Mouse (Mus musculus): Measurements from ENCODE around the gene 1700013G24Rik. TPM values are rescaled to one million over a fixed set of nuclear protein-coding genes. Genes with fewer than 3 reads are reported as not detected.
A peak's percentile ranks its signal among the peaks of the same experiment; 100 is the strongest.

Gene 1700013G24Rik
- total and polyA plus RNA-seq, 2 experiments from 2014 or later = not detected

DNA sequence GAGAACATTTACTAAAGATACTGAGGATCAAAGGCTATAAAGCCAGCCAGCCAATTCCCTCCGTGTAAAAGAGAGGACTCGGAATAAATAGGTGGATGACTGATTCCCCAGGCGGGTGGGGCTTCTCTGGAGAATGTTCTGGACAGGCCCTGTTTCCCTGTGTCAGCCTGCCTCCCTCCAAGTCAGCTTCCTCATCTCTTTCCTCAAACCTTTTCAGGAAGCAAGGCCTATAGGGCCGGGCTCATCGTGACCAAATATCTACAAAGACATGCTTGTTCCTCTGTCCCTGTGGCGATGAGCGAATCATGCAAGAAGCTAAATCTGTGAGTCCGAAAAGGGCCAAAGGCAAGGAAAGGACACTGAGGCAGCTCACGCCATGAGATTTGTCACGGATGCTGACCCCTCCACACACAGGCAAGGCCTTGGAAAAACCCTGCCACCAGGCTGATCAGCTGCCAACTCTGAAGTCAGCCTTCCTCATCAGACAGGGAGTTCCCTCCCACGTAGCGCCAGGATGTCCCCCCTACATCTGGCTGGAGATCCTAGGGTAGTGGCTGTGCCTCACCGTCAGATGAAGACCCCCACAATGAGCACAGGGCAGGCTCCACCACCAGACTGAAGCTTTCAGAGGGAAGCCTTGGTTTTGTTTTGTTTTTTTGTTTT is 12.2 kb downstream of the 1700013G24Rik start:
- ATAC-seq (no peak), DNase-seq (ENCODE audit: low spot score) (no peak)
- Histone ChIP-seq H3K4me3 (ENCODE audit: low read length) (no peak overlapping the region), H3K9ac (replicated peaks; ENCODE audit: low read length) (no peak overlapping the region), H3K27me3 (ENCODE audit: insufficient read depth, low read length) (no peaks in the 10 kb centered on the region), H3K4me2 (ENCODE audit: low read depth, low read length) (no peak overlapping the region), H3K36me3 (ENCODE audit: insufficient read depth, low read length) (no peaks in the 10 kb centered on the region), H3K27ac (no peak overlapping the region; the same call in 1 of the 2 replicates), H3K9me3 (ENCODE audit: low read length) (no peaks in the 10 kb centered on the region), H3K4me1 (ENCODE audit: insufficient read depth, low read length) (peaks cover 10% of the 10 kb centered on the region)
- no peak for TF ChIP-seq CTCF (IDR thresholded peaks at IDR 0.05; ENCODE audit: low read depth)
- 55% methylated on average over 13 of the region's 13 CpGs for WGBS

DNA sequence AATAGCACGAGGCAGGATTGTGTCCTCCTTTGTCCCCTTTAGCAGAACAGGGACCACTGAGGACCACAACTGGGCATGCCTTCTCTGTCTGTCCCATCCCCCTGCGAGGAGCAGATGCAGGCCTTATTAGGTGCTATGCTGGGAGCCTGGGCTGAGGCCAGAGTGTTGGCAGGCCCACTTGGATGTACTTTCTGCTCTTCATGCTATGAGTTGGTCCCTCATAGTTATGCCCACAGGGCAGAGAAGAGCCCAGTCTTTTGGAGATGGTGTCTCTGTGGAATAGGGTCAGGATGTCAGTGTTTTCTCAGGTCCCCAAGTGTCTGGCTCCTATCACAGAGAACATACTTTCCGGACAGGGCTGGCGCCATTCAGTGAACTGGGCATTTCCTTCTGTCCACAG is 13.9 kb downstream of the 1700013G24Rik start:
- Histone ChIP-seq H3K9me3 (ENCODE audit: low read length) (no peaks in the 10 kb centered on the region), H3K27me3 (ENCODE audit: insufficient read depth, low read length) (no peaks in the 10 kb centered on the region), H3K9ac (replicated peaks; ENCODE audit: low read length) (no peak overlapping the region), H3K4me2 (ENCODE audit: low read depth, low read length) (no peak overlapping the region), H3K4me1 (ENCODE audit: insufficient read depth, low read length) (peaks cover 10% of the 10 kb centered on the region), H3K36me3 (ENCODE audit: insufficient read depth, low read length) (no peaks in the 10 kb centered on the region), H3K27ac (no peak overlapping the region), H3K4me3 (ENCODE audit: low read length) (no peak overlapping the region)
- no peak for ATAC-seq
- DNase-seq (ENCODE audit: low spot score) = no peak
- 62% methylated on average over 4 of the region's 4 CpGs for WGBS
- TF ChIP-seq CTCF (IDR thresholded peaks at IDR 0.05; ENCODE audit: low read depth) = no peak

DNA sequence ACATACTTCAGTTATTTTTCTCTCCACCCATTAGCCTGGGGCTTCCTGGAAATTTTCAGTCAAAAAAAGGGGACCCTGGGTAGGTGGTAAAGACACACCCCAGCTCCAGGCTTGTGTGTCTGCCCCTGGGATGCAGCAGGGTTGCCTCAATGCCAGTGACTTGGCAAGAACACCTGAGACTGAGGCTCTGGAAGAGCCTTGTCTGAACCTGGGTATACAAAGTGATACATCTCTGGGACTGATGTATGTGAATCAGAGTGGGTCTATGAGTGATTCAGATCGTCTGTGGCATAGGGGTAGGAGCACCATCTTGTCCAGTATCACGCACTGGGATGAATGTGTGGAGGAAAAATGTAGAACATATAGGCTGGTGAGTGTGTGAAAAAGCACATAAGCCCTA is 14.4 kb downstream of the 1700013G24Rik start:
- 80% methylated on average over 2 of the region's 2 CpGs for WGBS
- no peak for DNase-seq (ENCODE audit: low spot score)
- Histone ChIP-seq H3K27me3 (ENCODE audit: insufficient read depth, low read length) (no peaks in the 10 kb centered on the region), H3K9me3 (ENCODE audit: low read length) (no peaks in the 10 kb centered on the region), H3K27ac (no peak overlapping the region; the same call in 1 of the 2 replicates), H3K36me3 (ENCODE audit: insufficient read depth, low read length) (no peaks in the 10 kb centered on the region), H3K4me1 (ENCODE audit: insufficient read depth, low read length) (peaks cover 10% of the 10 kb centered on the region), H3K9ac (replicated peaks; ENCODE audit: low read length) (no peak overlapping the region), H3K4me2 (ENCODE audit: low read depth, low read length) (no peak overlapping the region), H3K4me3 (ENCODE audit: low read length) (no peak overlapping the region)
- ATAC-seq = no peak
- no peak for TF ChIP-seq CTCF (IDR thresholded peaks at IDR 0.05; ENCODE audit: low read depth)

DNA sequence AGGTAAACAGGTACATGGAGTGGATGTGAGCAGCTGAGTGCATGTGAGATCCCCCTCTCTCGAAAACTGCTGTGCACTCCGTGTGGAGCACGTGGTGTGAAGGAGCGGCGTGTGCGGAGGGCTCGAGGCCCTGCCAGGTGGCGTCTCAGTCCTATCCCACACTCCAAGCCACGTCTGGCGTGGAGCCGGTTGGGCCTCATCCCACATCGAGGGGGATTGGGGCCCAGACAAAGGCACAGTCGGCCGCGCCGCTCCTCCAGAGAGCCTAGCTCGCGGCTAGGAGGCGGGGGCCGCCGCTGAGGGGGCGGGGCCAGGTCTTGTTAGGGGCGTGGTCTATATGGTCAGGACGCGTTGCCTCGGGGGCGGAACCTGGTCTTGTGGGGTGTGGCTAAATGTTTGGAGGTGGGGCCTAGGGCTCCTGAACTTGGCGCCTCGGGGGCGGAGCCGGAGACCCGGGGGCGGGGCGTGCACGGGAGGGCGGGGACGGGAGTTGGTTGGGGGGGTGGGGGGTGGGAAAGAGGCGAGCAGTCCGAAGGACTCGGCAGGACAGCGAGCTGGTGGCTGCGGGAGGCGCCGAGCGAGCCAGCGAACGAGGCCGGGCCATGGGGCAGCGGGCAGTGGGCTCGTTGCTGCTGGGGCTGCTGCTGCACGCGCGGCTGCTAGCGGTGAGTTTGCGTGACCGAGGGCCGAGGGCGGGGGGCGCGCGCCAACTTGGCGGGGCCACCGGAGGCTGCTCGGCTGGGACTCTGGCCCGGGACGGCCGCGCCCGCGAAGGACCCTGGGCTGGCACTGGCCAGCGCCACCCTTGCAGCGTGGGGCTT is 15.4 kb downstream of the 1700013G24Rik start, which contains the start of gene Hspg2:
Gene Hspg2 (plus strand): TSS at position 510 of the 821 bp plus-strand sequence.
- peak within 1 kb of the TSS; percentile 60 for H3K4me3 ChIP-seq (ENCODE audit: low read length)
- under 1% methylated on average over 61 of the region's 72 CpGs for WGBS
- no peak; the same call in 1 of the 2 replicates for TF ChIP-seq CTCF (IDR thresholded peaks at IDR 0.05; ENCODE audit: low read depth)
- ATAC-seq (peak; percentile 90), DNase-seq (ENCODE audit: low spot score) (peak; percentile 94)
- no peaks in the 10 kb centered on the region for H3K27me3 ChIP-seq (ENCODE audit: insufficient read depth, low read length)
- H3K9me3 ChIP-seq (ENCODE audit: low read length) = no peaks in the 10 kb centered on the region
- H3K27ac ChIP-seq = peak within 1 kb of the TSS; percentile 63
- peak within 1 kb of the TSS; percentile 99 for H3K4me2 ChIP-seq (ENCODE audit: low read depth, low read length)
- H3K4me1 ChIP-seq (ENCODE audit: insufficient read depth, low read length) = peaks cover 10% of the 10 kb centered on the region
- H3K36me3 ChIP-seq (ENCODE audit: insufficient read depth, low read length) = no peaks in the 10 kb centered on the region
- H3K9ac ChIP-seq (replicated peaks; ENCODE audit: low read length) = peak within 1 kb of the TSS; percentile 63

DNA sequence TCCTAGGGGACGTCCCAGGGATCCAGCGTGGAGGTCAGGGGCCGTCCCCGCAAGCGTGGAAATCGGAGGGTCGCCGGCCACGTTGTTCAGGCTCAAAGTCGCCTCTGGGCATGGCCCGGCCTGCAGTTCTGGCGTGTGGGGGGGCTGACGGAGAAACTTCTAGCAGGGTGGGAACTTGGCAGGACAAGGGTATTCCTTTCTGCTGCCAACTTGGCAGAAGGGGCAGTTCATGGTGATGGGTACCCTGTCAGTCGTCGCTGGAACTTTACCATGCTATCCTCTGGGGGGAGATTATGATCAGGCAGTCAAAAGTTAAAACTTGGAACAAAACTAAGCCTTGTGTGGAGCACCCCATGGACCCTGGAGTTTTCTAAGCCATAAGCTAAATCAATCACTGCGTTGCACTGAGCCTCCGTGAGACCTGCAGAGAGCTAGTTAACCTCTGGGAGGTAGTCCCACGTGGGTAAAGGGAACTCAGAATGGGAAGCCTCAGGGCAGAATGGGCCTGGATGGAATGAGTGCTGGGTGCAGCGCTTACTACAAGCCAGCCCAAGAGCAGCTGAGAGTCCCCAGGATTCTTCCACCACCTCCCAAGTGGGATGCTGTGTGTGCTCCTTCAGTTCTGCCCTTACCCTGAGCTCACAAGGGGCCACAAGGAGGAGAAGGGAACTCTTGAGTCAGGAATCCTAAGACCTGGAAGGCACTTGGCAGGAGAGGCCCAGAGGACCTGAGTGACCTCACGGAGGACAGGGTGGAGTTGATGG is 16.2 kb downstream of the 1700013G24Rik start:
- Histone ChIP-seq H3K4me1 (ENCODE audit: insufficient read depth, low read length) (peaks cover 10% of the 10 kb centered on the region), H3K27ac (peak overlapping the region; percentile 63), H3K4me3 (ENCODE audit: low read length) (peak overlapping the region; percentile 60), H3K9me3 (ENCODE audit: low read length) (no peaks in the 10 kb centered on the region), H3K9ac (replicated peaks; ENCODE audit: low read length) (peak overlapping the region; percentile 63), H3K36me3 (ENCODE audit: insufficient read depth, low read length) (no peaks in the 10 kb centered on the region), H3K4me2 (ENCODE audit: low read depth, low read length) (peak overlapping the region; percentile 99), H3K27me3 (ENCODE audit: insufficient read depth, low read length) (no peaks in the 10 kb centered on the region)
- DNase-seq (ENCODE audit: low spot score) (peak; percentile 77), ATAC-seq (peak; percentile 52)
- 8% methylated on average over 20 of the region's 20 CpGs for WGBS
- no peak for TF ChIP-seq CTCF (IDR thresholded peaks at IDR 0.05; ENCODE audit: low read depth)

DNA sequence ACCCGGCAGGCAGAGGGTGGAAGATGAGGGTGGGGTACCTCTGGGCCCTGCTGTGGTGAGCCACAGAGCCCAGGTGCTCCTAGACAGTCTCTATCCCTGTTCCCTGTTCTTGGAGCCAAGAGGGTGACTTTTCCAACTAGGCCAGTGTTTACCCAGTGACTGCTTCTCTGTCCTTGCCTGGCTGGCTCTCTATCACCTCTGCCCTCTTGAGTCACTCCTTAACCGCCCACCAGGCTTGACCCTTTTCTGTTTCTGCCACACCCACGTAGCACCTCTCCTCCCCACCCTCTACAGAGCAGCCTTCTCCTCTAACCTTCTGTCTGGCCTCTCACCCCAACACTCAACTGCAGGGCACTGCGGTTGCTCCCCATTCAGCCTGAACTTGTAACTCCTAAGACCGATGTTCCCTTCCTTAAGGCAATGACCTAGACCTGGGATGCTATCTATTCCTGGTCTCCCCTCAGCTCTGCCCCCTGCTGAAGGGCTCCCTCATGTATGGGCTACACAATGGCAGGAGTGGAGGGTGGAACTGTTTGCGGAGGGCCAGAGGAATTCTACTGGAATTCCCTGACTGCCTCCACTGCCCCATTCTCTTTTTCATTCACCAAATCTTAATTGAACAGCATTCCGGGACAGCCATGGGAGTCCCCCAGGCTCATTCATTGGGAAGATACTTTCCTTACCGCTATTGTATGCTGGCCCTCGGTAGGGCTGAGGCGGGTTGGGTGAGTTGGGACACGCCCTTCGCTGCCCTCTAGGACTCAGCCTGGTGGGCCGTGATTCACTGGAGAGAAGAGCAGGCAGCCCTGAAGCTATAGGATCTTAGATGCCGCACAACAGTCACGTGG is 17.0 kb downstream of the 1700013G24Rik start:
- no peak for ATAC-seq
- Histone ChIP-seq H3K4me2 (ENCODE audit: low read depth, low read length) (peak overlapping the region; percentile 99), H3K36me3 (ENCODE audit: insufficient read depth, low read length) (no peaks in the 10 kb centered on the region), H3K4me1 (ENCODE audit: insufficient read depth, low read length) (peaks cover 10% of the 10 kb centered on the region), H3K4me3 (ENCODE audit: low read length) (peak overlapping the region; percentile 60), H3K27ac (no peak overlapping the region), H3K9me3 (ENCODE audit: low read length) (no peaks in the 10 kb centered on the region), H3K27me3 (ENCODE audit: insufficient read depth, low read length) (no peaks in the 10 kb centered on the region), H3K9ac (replicated peaks; ENCODE audit: low read length) (peak overlapping the region; percentile 63; the same call in 1 of the 2 replicates)
- no peak for TF ChIP-seq CTCF (IDR thresholded peaks at IDR 0.05; ENCODE audit: low read depth)
- DNase-seq (ENCODE audit: low spot score) = no peak
- WGBS = 40% methylated on average over 15 of the region's 15 CpGs

All from hindbrain, postnatal 0 days (tissue).